Mouse (Mus musculus) liver, adult 2 months (tissue): Measurements from ENCODE around the gene Psmc1.

ENCODE experiments used
- CTCF ChIP-seq: fragments of 200-500 bp; IDR thresholded peaks from 2 replicates; pipeline ENCODE4 v1.5.1; 2011; ENCODE audit warnings: low read depth, low read length, control low read depth
- POLR2A ChIP-seq: fragments of 200-500 bp; IDR thresholded peaks from 2 replicates; pipeline ENCODE4 v1.6.1; 2011; ENCODE audit warnings: low read length, control low read depth; ENCODE audit not compliant: insufficient read depth; ENCODE audit errors: extremely low read depth

- no peak for TF ChIP-seq CTCF
- TF ChIP-seq POLR2A: no peak
Observed at GRCm38 (mm10) chr12:100067477-100067876, 42.5 kb upstream of the Psmc1 start.
